Mouse (Mus musculus) heart, adult 2 months (tissue): ENCODE measurements at regions not wholly inside any gene's neighbourhood (a gene's known extent, or its start where the extent isn't known, plus 50 kb on each side); places are given as distances from the start of the nearest gene placed in this dataset.

Source experiments
- CTCF ChIP-seq: fragments of 200-600 bp; IDR thresholded peaks from 2 replicates; pipeline ENCODE4 v1.8.1; 2022; ENCODE audit warnings: antibody characterized with exemption, mild to moderate bottlenecking, moderate library complexity
- EP300 ChIP-seq: fragments of 200-500 bp; IDR thresholded peaks from 2 replicates; pipeline ENCODE4 v1.6.1; 2011; ENCODE audit warnings: low read depth, low read length, control low read depth; ENCODE audit not compliant: insufficient read depth
- POLR2A ChIP-seq: fragments of 200-500 bp; IDR thresholded peaks from 2 replicates; pipeline ENCODE4 v1.6.1; 2011; ENCODE audit warnings: mild to moderate bottlenecking, low read depth, low read length, control low read depth; ENCODE audit not compliant: insufficient read depth

GRCm38 (mm10) chr3:37886705-37887454 lies 162.6 kb upstream of the Gm5148 start:
- TF ChIP-seq CTCF (no peak), EP300 (no peak), POLR2A (no peak)
